Mouse (Mus musculus): ENCODE measurements around the gene Gm20481. TPM values are rescaled to one million over a fixed set of nuclear protein-coding genes. Genes with fewer than 3 reads are reported as not detected.
"Not testable (repeated sequence)": the region's sequence is repeated elsewhere in the genome, so short reads cannot be mapped to it uniquely, and the experiment has no call there.

Gm20481 gene
- 0.43 TPM in 1 of 2 replicates, not detected in the other for polyA plus RNA-seq (2015; fragmentation: Nextera tagmentation; extraction: Ambion mirVana)

DNA sequence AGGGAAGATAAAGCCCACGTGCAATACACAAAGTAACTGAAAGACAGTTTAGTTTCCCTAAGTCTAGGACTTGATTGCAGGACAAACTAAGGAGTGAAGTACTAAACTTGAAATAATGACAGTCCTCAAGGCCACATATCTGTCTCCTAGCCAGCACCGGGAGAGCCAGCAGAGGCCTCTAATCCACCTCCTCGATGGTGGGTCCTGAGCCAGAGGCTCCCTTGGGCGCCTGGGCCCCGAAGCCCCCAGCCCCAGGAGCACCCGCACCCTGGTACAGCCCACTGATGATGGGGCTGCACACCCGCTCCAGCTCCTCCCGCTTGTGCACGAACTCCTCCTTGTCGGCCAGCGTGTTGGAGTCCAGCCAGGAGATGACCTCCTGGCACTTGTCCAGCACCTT, at the start of gene Gm20481:
Gm20481 (plus strand) TSS at position 91 of the 400 bp plus-strand sequence.
- not testable (repeated sequence) for H3K4me1 ChIP-seq (replicated peaks; ENCODE audit: control insufficient read depth, insufficient read depth, low read length); H3K36me3 ChIP-seq (ENCODE audit: control insufficient read depth, insufficient read depth); H3K4me3 ChIP-seq (ENCODE audit: low read depth, low read length); H3K27ac ChIP-seq (ENCODE audit: low read depth, low read length); H3K9ac ChIP-seq (ENCODE audit: low read depth, low read length); ATAC-seq; H3K4me2 ChIP-seq (replicated peaks; ENCODE audit: low read depth); H3K9me3 ChIP-seq (ENCODE audit: control insufficient read depth)
- WGBS, result 59% methylated on average over 6 of the region's 11 CpGs
- H3K27me3 ChIP-seq (replicated peaks; ENCODE audit: control insufficient read depth, insufficient read depth, low read length), result peaks cover 15% of the 10 kb centered on the region

DNA sequence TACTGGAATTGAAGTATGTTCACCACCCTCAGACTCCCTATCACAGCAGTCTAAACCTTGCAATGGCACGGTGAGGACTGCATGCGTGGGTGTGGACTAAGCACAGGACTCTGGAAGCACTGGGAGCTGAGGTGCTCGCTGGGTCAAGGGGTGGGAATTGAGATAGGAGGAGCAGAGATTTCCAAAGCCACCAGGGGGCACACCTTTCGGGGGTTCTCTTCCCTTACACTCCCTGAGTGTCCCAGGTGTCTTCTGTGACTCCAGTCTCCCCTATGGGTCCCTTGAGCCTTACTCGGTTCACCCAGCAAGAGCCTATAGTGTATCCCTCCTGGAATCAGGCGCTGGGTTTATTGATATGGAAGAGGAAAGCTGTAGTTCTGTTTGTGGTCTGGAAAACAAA, 46.8 kb upstream of the Gm20481 start:
- Histone ChIP-seq H3K4me2 (replicated peaks; ENCODE audit: low read depth) (no peak overlapping the region), H3K4me1 (replicated peaks; ENCODE audit: control insufficient read depth, insufficient read depth, low read length) (no peaks in the 10 kb centered on the region), H3K9ac (ENCODE audit: low read depth, low read length) (no peak overlapping the region), H3K4me3 (ENCODE audit: low read depth, low read length) (no peak overlapping the region), H3K9me3 (ENCODE audit: control insufficient read depth) (no peaks in the 10 kb centered on the region), H3K36me3 (ENCODE audit: control insufficient read depth, insufficient read depth) (peaks cover 27% of the 10 kb centered on the region; the same call in 1 of the 2 replicates), H3K27ac (ENCODE audit: low read depth, low read length) (no peak overlapping the region), H3K27me3 (replicated peaks; ENCODE audit: control insufficient read depth, insufficient read depth, low read length) (no peaks in the 10 kb centered on the region)
- peak; percentile 56 for TF ChIP-seq CTCF (IDR thresholded peaks at IDR 0.05; ENCODE audit: low read depth)
- 0 out of 2 replicates have a peak, but pooled peaks have one; percentile 11 for ATAC-seq
- 44% methylated on average over 6 of the region's 6 CpGs for WGBS

- H3K4me1 ChIP-seq (replicated peaks; ENCODE audit: control insufficient read depth, insufficient read depth, low read length), result no peaks in the 10 kb centered on the region
- H3K9ac ChIP-seq (ENCODE audit: low read depth, low read length), result no peak overlapping the region
- WGBS, result 76% methylated on average over 5 of the region's 5 CpGs
- no peaks in the 10 kb centered on the region for H3K9me3 ChIP-seq (ENCODE audit: control insufficient read depth)
- H3K27me3 ChIP-seq (replicated peaks; ENCODE audit: control insufficient read depth, insufficient read depth, low read length), result no peaks in the 10 kb centered on the region
- H3K27ac ChIP-seq (ENCODE audit: low read depth, low read length), result no peak overlapping the region
- ATAC-seq, result no peak
- H3K4me3 ChIP-seq (ENCODE audit: low read depth, low read length), result no peak overlapping the region
- no peak for TF ChIP-seq CTCF (IDR thresholded peaks at IDR 0.05; ENCODE audit: low read depth)
- peaks cover 35% of the 10 kb centered on the region; the same call in 1 of the 2 replicates for H3K36me3 ChIP-seq (ENCODE audit: control insufficient read depth, insufficient read depth)
- no peak overlapping the region for H3K4me2 ChIP-seq (replicated peaks; ENCODE audit: low read depth)
These were observed 45.5 kb upstream of the Gm20481 start for GRCm38 (mm10) chr17:34924258-34924657.

- 86% methylated on average over 18 of the region's 18 CpGs for WGBS
- TF ChIP-seq CTCF (IDR thresholded peaks at IDR 0.05; ENCODE audit: low read depth), result no peak
- peaks cover 14% of the 10 kb centered on the region; the same call in 1 of the 2 replicates for H3K36me3 ChIP-seq (ENCODE audit: control insufficient read depth, insufficient read depth)
- no peaks in the 10 kb centered on the region for H3K27me3 ChIP-seq (replicated peaks; ENCODE audit: control insufficient read depth, insufficient read depth, low read length)
- H3K4me3 ChIP-seq (ENCODE audit: low read depth, low read length), result no peak overlapping the region
- no peaks in the 10 kb centered on the region for H3K4me1 ChIP-seq (replicated peaks; ENCODE audit: control insufficient read depth, insufficient read depth, low read length)
- H3K9ac ChIP-seq (ENCODE audit: low read depth, low read length), result no peak overlapping the region
- ATAC-seq, result no peak
- no peaks in the 10 kb centered on the region for H3K9me3 ChIP-seq (ENCODE audit: control insufficient read depth)
- no peak overlapping the region for H3K27ac ChIP-seq (ENCODE audit: low read depth, low read length)
- no peak overlapping the region for H3K4me2 ChIP-seq (replicated peaks; ENCODE audit: low read depth)
These were observed 42.2 kb upstream of the Gm20481 start for GRCm38 (mm10) chr17:34927306-34928019.

DNA sequence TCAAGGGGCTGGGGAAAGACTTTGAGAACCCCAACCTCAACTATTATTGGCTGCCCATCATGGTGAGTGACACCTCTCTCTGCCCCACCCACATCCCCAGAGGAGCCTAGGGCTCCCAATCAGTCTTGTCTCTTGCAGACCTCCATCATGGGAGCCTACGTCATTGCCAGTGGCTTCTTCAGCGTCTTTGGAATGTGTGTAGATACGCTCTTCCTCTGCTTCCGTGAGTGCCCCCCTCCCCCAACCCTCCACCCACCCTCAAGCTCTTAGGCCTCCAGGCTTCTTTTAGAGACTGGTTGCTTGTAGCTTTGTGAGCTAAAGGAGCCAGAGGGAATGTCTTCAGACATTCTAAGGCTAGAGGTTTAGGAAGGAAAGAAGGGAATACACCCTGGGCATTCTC, 40.9 kb upstream of the Gm20481 start:
- H3K4me2 ChIP-seq (replicated peaks; ENCODE audit: low read depth), result no peak overlapping the region
- no peak overlapping the region for H3K4me3 ChIP-seq (ENCODE audit: low read depth, low read length)
- WGBS, result 68% methylated on average over 4 of the region's 4 CpGs
- H3K36me3 ChIP-seq (ENCODE audit: control insufficient read depth, insufficient read depth), result peaks cover 24% of the 10 kb centered on the region; the same call in 1 of the 2 replicates
- no peaks in the 10 kb centered on the region for H3K9me3 ChIP-seq (ENCODE audit: control insufficient read depth)
- H3K27ac ChIP-seq (ENCODE audit: low read depth, low read length), result no peak overlapping the region
- H3K4me1 ChIP-seq (replicated peaks; ENCODE audit: control insufficient read depth, insufficient read depth, low read length), result no peaks in the 10 kb centered on the region
- no peak for ATAC-seq
- H3K9ac ChIP-seq (ENCODE audit: low read depth, low read length), result no peak overlapping the region
- H3K27me3 ChIP-seq (replicated peaks; ENCODE audit: control insufficient read depth, insufficient read depth, low read length), result no peaks in the 10 kb centered on the region
- TF ChIP-seq CTCF (IDR thresholded peaks at IDR 0.05; ENCODE audit: low read depth), result no peak

GRCm38 (mm10) chr17:34931061-34931734, 38.5 kb upstream of the Gm20481 start, which contains the start of gene Neu1:
Gene Neu1 (plus strand): TSS chr17:34931253.
- H3K4me3 ChIP-seq (ENCODE audit: low read depth, low read length), result peak within 1 kb of the TSS; percentile 77
- peak within 1 kb of the TSS; percentile 77 for H3K9ac ChIP-seq (ENCODE audit: low read depth, low read length)
- peak within 1 kb of the TSS; percentile 95 for H3K4me2 ChIP-seq (replicated peaks; ENCODE audit: low read depth)
- WGBS, result under 1% methylated on average over 34 of the region's 38 CpGs
- peak; percentile 95 for ATAC-seq
- no peaks in the 10 kb centered on the region for H3K4me1 ChIP-seq (replicated peaks; ENCODE audit: control insufficient read depth, insufficient read depth, low read length)
- H3K27ac ChIP-seq (ENCODE audit: low read depth, low read length), result peak within 1 kb of the TSS; percentile 80
- H3K27me3 ChIP-seq (replicated peaks; ENCODE audit: control insufficient read depth, insufficient read depth, low read length), result no peaks in the 10 kb centered on the region
- peak; percentile 91 for TF ChIP-seq CTCF (IDR thresholded peaks at IDR 0.05; ENCODE audit: low read depth)
- peaks cover 43% of the 10 kb centered on the region for H3K36me3 ChIP-seq (ENCODE audit: control insufficient read depth, insufficient read depth)
- no peaks in the 10 kb centered on the region for H3K9me3 ChIP-seq (ENCODE audit: control insufficient read depth)

All from intestine, postnatal 0 days (tissue).